Mouse (Mus musculus) olfactory bulb, adult 2 months (tissue): ENCODE data around the gene Pgm1.

Source experiments
- CTCF ChIP-seq: fragments of 200-500 bp; IDR thresholded peaks from 2 replicates; pipeline ENCODE4 v1.5.1; 2012; ENCODE audit warnings: low read depth, mild to moderate bottlenecking, low read length, moderate library complexity; ENCODE audit not compliant: insufficient read depth
- POLR2A ChIP-seq: fragments of 200-500 bp; IDR thresholded peaks from 2 replicates; pipeline ENCODE4 v1.6.1; 2012; ENCODE audit warnings: mild to moderate bottlenecking, low read depth, low read length, moderate library complexity; ENCODE audit not compliant: insufficient read depth

DNA sequence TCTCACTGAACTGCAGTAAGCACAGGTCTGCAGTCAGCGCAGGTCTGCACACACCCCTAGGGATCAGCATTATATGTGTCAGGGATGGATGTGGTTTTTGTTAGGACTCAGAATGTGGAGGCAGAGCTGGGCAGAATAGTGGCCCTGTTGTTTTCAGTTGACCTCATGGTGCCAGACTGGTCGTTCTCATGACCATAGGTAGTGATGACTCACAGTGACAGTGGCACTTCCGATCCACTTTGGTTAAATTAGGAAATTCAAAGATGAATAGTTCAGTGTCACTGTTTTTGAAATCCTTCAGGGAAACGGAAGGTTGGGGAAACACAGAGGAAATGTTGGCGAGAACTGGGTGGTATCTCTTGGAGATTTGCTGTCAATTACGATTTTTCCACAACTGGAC, 43.7 kb downstream of the Pgm1 start:
- TF ChIP-seq POLR2A: no peak
- no peak for TF ChIP-seq CTCF
